Mouse (Mus musculus) liver, embryonic 14.5 days (tissue): ENCODE measurements around the gene Myo18b.
A peak's percentile ranks its signal among the peaks of the same experiment; 100 is the strongest.

ENCODE experiments used
- CTCF ChIP-seq: IDR thresholded peaks from 2 replicates; pipeline ENCODE4 v1.5.1; 2016; ENCODE audit warnings: antibody characterized with exemption, low read depth, control low read depth
- EP300 ChIP-seq: IDR thresholded peaks from 2 replicates; pipeline ENCODE4 v1.6.1; 2016; ENCODE audit warnings: antibody characterized with exemption, low read depth

DNA sequence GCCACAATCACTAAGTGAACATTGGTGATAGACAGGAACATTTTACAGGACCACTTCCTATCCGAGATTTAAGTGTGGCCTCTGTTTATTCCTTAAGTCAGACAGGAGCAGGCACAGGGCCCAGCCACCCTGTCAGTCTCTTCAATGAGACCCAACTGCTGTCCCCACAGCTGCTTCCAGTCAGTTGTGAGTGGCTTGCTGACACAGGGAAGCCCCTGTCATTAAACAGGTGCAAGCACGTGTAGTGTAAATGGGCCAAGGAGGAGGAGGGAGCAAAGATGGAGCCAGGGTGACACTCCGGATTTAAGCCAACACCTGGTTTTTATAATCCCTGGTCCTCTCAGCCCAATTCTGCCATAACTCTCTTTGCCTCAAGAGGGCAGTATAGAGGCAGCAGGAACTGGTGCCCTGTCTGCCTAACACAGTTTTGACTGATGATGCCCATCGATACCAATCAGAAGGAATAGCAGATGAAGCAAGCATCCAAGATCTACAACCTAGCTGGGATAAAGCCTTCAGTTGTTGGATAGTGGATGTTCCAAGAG lies 19.2 kb downstream of the Myo18b start:
- TF ChIP-seq CTCF (peak; percentile 79), EP300 (no peak)
